Mouse (Mus musculus) urinary bladder, postnatal 25 days (tissue): Measurements from ENCODE around the gene Nanog.
"Not testable (repeated sequence)": the region's sequence is repeated elsewhere in the genome, so short reads cannot be mapped to it uniquely, and the experiment has no call there.

Experiments used
- DNase-seq: peaks from one replicate; pipeline ENCODE4 v3.0.0; 2022; ENCODE audit warnings: low spot score

Nanog gene

DNA sequence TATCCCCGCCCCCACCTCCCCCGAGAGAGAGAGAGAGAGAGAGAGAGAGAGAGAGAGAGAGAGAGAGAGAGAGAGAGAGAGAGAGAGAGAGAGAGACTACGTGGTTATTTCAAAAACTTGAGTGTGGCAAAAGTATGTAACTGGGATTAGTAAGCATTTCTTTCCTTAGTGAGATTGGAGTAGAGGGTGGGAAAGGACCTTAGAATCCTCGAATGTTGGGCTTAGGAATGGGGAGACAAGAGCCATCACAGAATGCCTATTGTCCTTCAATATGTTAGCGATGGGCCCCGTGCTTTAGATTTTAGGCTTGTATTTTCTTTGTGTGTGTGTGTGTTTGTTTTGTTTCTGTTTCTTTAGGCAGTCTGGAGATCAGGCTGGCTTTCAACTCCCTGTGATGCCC is 4.0 kb upstream of the Nanog start:
- no peak for DNase-seq

- no peak for DNase-seq
Measured at GRCm38 (mm10) chr6:122703706-122704105, 3.6 kb upstream of the Nanog start.

GRCm38 (mm10) chr6:122706337-122706840 is 900 bp upstream of the Nanog start:
- DNase-seq = no peak

GRCm38 (mm10) chr6:122708826-122709225 is 1.5 kb downstream of the Nanog start:
- DNase-seq = no peak

DNA sequence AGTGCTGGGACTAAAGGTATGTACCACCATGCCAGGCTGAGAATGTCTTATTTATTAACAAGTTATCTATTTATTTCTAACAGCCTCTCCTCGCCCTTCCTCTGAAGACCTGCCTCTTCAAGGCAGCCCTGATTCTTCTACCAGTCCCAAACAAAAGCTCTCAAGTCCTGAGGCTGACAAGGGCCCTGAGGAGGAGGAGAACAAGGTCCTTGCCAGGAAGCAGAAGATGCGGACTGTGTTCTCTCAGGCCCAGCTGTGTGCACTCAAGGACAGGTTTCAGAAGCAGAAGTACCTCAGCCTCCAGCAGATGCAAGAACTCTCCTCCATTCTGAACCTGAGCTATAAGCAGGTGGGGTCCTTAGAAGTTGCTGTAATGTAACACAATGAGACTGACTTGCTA is 4.2 kb downstream of the Nanog start:
- DNase-seq = no peak

- DNase-seq = not testable (repeated sequence)
Measured at GRCm38 (mm10) chr6:122713116-122713515, 5.8 kb downstream of the Nanog start.

- DNase-seq = no peak
Measured at GRCm38 (mm10) chr6:122714707-122715365, 7.5 kb downstream of the Nanog start.

DNA sequence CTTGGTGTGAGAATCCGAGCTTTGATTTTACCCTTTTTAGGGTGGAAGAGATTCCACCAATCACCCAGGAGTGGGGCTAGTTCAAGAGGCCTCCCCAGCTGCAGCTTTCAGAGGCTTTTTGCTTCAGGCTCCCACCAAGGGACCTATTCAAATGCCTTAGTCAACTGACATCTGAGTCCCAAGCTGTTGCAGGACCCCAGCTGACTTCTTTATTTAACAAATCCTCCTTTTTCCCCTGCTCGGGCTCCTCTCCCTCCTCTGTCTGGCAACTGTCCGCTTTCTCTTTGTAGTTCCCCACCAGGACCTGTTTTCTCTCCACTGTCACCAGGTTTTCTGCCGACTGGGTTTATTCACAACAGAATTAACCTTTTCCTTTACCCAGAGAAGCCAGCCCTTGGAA is 8.6 kb downstream of the Nanog start:
- DNase-seq = no peak

DNA sequence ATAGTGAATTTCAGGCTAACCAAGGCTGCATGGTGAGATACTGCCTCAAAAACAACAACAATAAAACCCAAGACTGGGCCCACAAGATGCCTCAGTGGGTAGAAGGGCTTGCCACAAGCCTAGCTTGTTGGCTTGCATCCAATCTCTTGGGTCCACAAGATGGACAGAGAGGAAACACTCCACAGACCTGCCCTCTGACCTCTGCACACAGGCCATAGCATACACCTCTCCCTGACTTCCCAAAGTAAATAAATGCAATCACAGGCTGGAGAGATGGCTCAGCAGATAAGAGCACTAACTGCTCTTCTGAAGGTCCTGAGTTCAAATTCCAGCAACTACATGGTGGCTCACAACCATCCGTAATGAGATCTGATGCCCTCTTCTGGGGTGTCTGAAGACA is 10.9 kb downstream of the Nanog start:
- DNase-seq = not testable (repeated sequence)

DNA sequence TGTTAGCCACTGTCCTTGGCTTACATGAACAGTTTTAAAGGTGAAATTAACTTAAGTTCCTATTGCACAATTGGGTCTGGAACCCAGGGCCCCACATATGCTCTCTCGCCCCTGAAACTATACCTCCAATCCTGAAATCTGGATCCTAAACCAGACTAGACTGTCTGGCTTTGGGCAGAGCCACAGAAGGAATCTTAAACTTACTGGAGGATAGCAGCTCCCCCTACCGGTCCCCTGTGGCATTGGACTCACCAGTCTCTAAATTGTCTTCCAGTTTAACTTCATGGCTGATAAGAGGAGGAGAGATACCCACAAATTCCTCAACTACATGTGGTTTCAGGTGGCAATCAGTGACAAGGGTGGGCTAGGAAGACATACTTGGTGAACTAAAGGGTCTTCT is 12.7 kb downstream of the Nanog start:
- peak; percentile 43 for DNase-seq

DNA sequence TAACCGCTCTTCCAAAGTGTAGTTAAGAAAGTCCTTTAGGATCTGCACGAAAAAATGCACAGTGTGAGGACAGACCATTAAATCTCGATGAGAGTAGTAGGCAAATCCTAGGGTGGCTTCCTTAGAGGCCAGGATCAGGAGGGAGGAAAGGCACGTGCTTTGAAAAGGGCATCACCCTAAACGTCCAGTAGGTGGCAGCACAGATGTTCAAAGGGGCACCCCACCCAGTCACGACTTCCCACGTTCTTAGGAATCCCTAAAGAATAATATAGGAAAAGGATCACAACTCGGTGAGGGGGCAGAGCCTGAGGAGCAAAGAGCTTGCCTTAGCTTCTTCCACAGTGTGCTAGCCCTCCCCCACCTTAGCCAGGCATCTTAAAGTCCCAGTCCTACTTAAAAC is 32.7 kb downstream of the Nanog start:
- peak; percentile 64 for DNase-seq

GRCm38 (mm10) chr6:122741460-122742227 is 34.4 kb downstream of the Nanog start:
- DNase-seq = no peak

- DNase-seq = no peak
Measured at GRCm38 (mm10) chr6:122742228-122742899, 35.1 kb downstream of the Nanog start.

GRCm38 (mm10) chr6:122743353-122743752 is 36.1 kb downstream of the Nanog start:
- DNase-seq = no peak

DNA sequence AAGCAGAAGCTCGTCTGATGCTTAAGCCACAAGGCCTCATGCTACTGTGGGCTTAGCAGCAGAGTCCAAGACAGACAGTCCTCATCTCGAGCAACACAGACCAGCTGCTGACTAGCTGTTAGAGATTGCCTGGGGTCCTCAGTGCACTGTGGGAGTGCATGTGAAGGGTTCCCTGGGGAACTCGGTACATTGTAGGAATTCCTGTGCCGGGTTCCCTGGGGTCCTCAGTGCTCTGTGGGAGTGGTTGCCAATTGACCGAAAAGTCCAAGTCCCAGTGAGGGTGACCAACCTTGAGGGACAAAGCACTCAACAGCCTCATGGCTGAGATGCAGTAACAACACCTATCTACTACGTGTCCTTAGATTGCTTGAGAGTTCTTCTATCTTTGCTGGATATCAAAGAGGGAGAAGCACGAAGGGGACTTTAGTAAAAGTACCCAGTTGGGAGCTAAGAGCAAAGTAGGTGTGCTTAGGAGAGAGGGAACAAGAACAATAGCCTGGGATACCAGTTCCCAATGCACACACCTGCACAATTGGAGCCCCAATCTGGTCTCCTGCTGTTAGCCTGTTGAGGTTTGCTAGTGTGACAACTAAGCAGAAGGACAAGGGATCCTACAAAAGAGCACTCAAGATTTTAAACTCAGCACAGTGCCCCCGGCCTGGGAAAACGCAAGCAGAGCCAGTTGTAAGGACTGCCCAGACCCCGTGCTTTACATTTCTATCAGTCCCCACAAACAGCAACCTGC is 37.4 kb downstream of the Nanog start:
- no peak for DNase-seq

DNA sequence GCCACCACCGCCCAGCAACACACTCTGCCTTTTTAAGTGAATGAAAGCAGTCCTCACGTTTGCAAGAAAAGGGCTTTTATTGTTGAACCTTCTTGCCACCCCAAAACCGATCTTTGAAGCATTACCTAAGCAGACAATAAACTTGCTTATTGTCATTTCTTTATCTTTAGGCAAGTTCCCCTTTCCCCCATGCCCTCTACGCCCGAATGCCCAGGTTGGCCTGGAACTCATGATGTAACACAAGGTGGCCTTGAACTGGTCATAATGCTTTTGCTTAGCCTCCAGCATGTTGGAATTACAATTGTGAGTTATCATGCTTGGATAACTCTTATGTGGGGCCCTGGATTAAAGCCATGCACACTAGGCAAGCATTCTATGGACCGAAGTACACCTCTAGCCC is 43.3 kb downstream of the Nanog start:
- DNase-seq = no peak

DNA sequence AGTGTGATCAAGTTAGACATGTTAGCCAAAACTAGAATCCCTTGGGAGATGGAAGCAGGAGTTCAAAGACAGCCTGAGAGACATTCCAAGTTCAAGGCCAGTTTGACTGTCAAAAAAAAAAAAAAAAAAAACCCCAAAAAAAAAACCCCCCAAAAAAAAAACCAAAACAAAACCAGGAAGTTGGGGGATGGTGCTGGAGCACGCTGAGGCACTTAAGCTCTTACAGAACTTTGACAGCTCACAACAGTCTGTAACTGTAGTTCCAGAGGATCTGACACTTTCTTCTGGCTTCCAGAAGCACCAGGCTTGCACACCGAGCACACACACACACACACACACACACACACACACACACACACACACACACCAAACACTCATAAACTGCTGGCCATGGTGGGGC is 48.6 kb downstream of the Nanog start:
- DNase-seq = no peak

GRCm38 (mm10) chr6:122758732-122759131 is 51.4 kb downstream of the Nanog start:
- no peak for DNase-seq

DNA sequence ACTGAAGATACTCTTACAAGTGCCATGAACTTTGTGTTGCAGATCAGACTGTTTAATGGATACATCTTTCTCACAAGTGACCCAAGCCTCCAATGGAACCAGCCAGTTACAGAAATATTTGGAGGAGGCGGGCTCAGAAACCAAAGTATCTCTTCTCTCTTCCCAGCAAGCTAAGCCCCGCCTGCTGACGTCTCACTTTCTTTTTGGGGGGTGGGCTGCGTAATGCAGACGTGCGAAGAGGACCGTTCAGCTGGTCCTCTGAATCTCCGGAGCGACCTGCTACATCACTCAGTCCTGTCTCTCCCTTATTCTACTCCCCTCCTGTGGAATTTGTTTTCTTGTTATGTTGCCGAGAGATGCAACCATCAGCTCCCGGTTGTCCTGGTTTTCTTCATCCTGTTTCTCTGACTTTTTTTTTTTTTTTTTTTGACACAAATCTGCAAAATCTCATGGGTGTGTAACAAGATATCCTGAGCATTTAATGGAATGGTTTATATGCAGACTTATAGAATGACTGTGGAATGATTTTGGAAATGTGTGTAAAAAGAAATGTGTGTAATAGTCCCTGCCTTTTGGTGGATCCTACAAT is 53.8 kb downstream of the Nanog start:
- peak; percentile 26 for DNase-seq

DNA sequence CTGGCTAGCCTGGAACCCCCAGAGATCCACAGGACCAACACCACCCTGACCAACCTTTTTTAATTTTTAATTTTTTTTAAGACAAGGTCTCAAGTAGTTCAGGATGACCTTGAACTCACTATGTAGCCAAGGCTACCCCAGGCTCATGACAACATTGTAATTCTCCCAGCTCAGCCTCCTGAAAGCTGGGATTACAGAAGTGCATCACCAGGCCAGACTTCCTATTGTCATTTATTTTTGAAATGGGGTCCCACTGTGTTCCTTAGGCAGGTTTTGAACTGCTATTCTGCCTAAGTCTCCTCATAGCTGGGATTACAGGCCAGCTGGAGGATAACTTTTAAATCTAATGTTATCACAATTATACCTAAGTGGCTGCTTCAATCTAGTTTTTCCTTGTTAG is 54.6 kb downstream of the Nanog start:
- no peak for DNase-seq

DNA sequence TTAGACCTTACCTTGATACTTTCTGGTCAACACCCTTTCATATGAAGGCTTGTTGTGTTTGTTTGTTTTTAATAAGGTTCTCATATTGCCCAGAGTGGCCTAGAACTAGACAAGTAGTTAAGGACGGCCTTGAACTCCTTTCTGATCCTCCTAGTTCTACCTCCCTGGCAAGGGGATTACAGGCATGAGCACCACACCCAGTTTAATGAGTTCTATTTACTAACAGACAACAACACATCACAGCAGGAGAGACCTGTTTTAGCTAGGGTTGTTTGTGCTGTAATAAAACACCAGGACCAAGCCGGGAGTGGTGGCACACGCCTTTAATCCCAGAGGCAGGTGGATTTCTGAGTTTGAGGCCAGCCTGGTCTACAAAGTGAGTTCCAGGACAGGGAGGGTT is 55.2 kb downstream of the Nanog start:
- DNase-seq = no peak
